Mouse (Mus musculus): Measurements from ENCODE around the gene Fgfr2.

Gene Fgfr2

DNA sequence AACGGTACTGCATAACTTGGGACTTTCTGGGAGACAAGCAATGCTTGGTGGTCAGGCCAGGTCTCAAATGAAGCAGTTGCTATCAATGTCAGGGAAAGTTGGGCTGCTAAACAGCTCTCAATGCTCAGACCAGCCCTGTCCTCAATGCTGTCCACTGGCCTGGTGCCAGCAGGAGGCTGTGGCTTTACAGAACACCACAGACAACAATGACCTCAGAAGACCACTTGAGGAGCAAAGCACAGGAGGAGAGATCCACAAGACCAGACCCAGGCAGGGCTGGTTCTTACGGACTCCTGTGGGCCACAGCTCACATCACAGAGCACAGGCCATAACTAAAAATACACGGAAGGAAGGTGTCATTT lies 368.8 kb downstream of the Fgfr2 start:
- peak; percentile 62 for DNase-seq (ENCODE audit: low read depth, low spot score)

DNA sequence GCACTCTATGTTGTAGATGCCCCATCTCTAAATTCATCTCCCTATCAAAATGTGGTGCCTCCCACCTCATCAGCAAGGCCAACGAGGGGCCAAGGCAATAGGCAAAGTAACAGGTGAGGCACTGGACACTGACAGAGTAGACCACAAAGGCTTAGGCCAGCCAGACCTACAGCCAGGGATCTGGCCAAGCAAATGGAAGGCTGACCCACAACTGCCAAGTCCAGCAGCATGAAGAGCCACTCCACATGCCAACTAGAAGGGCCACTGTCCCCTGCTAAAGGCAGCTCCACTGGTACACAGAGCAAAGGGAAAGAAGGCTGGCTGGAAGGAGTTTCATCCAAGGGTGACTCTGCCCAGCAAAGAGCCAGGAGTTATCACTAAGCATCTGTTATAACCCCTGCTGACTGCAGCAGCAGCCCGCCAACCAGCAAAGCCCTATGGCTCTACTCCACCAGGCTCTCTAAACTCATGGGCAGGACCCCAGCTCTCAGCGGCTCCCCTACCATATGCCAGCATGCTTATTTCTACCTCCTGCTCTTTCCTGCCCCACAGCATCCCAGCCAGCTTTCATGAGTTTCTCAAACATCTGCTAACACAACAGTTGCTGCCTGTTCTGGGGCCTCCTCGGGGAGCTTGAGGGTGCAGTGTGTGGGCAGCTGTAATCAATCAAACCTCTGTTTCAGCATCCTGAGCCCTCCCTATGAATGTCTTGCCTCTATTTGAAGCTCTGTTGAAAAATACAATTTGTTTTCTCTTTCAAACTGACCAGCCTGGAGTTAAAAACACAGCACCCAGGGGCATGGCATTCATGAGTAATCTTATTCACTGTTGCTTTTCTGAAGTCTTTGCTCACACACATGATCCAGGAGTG lies 369.4 kb downstream of the Fgfr2 start:
- DNase-seq (ENCODE audit: low read depth, low spot score) = peak; percentile 65

DNA sequence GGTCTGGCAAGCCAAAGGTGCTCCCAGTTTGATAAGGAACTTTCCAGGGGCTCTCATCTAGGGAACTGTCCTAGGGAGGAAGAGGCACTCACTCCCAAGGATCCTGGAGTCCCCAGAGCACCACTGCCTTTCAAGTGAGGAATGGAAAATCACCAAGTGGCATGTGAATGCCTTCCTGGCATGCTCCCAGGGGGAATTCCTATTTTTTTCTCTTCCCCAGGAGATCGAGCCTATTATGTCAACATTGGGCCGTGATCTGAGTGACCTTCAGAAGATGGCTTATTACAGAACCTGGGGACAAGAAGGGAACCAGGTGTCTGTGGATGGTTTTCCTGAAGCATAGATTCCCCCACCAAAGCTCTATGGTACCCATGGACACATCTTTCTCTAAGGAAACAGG lies 371.4 kb downstream of the Fgfr2 start:
- peak; percentile 62 for DNase-seq (ENCODE audit: low read depth, low spot score)

DNA sequence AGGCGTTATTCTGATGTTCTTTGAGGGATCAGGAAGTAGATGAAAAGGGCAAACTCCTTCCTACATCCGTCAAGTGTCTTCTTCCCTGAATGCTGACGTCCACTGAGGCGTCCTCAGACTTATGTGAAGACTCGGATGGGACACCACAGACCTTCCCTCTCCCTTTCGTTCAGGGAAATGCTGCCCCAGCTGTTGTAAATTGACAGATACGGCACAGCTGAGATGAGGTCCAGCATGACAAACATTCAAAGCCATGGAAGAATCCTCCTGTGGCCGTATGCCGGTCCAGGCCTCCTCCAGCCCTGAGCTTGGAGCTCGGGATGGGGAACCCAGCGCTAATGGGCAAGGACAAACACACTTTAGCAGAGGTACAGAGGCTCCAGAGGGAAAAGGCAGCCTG lies 373.6 kb downstream of the Fgfr2 start:
- DNase-seq (ENCODE audit: low read depth, low spot score) = no peak

DNA sequence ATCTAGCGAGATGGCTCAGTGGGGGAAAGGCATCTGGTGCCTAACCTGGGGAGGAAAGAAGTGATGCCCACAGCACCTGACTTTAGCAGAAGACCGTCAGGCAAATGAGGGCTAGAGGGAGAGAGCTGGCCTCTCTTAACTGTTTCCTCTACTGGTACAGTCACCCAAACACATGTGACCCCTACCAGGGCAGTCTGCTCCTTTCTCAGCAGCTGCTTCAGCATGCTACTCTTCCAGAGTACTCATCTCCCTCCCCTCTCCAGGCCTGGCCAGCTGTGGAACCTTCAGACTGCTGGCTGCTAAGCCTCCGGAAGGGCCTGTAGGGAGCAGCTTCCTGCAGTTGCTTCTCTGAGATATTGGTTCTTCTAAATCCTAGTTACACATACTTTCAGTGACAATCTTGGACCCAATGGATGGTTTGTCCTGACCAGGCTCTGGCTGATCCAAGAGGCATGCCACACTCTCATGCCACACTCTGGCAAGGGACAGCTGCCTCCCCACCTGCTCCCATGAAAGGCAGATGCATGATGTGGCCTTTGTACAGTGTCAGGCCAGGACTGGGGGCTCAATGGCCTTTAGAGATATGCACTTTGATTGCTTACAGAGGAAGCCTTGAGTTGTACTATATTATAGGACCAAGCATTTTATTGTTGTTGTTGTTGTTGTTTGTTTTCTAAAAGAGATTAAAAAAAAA lies 374.9 kb downstream of the Fgfr2 start:
- no peak for DNase-seq (ENCODE audit: low read depth, low spot score)

DNA sequence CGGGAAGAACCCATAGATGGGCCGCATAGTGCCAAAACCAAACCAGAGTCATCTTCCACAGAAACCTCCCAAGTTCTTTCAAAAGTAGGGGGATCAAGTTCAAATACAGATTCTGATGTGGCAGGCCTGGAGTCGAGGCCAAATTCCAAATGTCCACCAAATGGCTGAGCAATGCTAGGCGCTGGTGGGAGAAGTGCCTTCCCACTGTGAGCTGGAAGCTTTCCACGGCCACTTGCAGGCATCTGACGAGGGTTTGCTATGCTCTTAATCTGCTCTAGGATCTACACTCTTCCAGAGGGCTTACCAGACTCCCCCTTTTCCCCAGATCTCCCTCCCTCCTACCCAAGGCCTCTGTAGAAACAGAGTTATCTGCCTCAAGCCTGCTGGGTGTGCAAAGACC lies 376.1 kb downstream of the Fgfr2 start:
- no peak for DNase-seq (ENCODE audit: low read depth, low spot score)

DNA sequence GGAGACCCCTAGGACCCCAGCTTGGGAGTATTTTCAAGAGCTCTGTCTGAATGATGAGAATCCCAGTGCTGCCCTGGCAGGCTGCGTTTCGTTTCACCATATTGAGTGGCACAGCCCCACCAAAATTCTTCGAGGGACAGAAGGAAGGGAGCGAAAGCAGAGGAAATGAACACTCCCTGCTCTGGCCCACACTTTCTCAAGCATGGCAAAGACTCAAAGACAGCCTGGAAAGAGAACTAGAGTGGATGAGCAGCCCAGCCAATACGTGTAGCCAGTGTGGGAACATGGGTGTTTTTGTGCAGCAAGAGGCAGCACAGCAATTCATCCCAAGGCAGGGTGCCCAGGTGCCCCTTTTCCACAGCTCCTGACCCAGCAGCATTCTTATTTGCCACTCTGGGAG lies 380.2 kb downstream of the Fgfr2 start:
- no peak for DNase-seq (ENCODE audit: low read depth, low spot score)

DNA sequence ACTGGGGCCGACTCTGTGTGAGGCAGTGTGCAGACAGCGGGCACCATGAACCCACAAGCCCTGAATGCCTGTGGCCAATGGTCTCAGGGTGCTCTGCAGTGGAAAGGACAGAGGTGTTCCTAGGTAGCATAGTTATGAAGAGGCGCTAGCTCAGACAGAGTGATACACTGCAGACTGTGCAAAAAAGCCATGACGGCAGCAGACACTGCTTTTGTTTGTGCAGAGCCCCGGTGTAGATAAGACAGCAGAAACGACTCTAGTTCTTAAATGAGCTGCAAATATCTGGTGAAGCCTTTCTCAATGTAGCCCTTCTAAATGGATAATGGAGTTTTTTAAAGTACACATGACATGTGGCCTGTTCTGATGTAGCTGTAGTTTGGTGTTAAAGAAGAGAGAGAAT lies 383.3 kb downstream of the Fgfr2 start:
- no peak for DNase-seq (ENCODE audit: low read depth, low spot score)

DNA sequence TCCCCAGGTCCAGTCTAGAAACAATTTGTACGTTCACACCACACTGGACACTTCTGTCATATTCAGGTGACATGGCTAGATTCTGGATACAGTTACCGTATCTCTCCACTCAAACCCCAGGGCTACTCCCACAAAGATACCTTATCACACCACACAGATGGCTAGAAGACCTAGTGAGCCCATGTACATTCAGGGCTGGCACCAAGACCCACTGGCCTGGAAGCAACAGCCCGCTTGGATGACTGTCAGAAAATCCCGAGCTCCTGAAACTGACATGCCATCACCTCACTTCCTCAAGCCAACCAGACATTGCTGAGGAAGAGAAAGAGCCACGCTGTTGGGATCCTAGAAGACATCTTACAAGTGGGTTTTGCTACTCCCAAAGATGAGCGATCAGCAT lies 384.3 kb downstream of the Fgfr2 start:
- DNase-seq (ENCODE audit: low read depth, low spot score) = no peak

DNA sequence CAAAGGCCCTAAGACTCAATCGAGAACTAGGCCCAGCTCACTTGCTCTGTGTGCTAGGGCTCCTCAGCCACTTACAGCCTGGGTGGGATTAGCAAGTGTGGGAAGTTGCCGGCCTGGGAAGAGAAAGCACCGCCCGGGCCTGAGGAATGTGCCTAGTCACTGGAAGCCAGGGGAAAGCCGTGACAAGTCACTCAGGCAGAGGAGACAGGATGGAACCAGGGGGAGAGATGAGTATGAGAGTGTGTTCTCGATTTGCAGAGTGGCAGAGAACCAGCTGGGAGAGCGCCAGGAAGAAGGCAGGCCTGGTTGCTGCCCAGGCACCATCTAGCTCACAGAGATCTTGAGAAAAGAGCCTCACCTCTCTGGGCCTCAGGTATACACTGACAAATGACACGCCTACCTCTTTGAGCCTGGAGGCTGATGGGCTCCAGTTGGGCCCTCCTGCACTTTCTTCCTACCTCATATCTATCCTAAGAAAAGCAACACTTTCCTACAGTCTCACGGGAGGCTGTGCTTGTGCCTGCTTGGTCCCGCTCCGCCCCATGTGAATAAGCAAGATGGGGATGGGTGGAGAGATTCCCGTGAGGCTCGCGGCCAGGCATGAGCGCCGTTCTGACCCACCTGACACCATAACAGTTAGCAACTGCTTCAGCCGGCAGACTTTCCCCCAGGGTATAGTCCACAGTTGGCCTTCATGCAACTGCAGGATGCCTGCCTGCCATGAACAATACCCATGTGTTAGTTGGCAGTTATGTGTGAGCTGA lies 386.9 kb downstream of the Fgfr2 start:
- DNase-seq (ENCODE audit: low read depth, low spot score) = peak; percentile 86

DNA sequence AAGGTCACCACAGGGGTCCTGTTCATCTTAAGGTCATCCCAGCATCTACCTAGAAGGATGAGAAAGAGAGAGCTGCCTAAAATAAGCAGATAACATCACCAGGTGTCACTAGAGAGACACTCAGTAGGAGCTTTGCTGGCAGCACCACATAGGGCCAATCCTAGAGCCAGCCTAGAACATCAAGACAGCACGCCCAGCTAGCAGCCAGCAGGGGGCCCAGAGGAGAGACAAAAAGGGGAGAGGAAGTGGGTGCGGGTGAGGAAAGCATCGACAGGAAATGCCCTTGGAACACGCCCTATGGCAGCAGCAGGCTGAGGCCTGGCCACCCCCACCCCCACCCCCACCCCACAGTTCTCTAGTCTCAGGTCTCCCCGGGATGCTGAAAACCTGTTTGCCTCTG lies 388.0 kb downstream of the Fgfr2 start:
- peak; percentile 79 for DNase-seq (ENCODE audit: low read depth, low spot score)

DNA sequence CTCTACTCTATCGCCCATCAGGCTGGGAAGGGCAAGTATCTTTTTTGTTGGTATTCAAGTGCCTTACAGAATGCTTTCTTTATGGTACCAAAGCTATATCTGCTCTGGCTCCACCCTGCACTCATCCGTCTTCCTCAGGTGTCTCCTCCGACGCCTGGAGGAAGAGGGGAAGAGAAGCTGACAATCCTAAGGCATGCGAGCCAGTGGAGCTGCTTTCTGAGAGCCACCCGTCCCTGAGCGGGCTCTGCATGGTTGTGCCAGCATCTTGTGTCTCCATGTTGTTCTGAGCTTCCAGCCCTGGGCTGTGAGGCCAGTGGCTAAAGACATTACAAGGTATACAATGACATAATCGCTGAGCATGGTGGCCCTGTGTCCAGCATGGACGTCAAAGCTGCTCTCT lies 388.9 kb downstream of the Fgfr2 start:
- DNase-seq (ENCODE audit: low read depth, low spot score) = no peak

DNA sequence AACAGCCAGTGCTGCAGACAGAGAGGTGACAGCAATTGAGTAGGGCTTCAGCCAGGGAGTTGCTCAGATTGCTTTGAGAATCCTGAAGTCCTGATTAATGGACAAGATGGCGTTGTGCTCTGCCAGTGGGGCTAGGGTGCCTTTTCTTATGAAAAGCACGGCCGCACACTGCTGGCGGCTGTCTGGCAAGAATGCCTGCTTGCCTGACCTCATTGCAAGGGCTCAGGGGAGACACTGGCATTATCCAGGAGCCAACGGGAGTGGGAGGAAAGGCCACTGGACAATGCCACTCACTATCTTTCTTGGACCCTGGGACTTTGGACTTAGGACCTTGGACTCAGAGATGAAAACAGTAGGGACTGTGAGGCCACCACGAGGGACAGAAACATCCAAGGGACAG lies 389.6 kb downstream of the Fgfr2 start:
- no peak for DNase-seq (ENCODE audit: low read depth, low spot score)

DNA sequence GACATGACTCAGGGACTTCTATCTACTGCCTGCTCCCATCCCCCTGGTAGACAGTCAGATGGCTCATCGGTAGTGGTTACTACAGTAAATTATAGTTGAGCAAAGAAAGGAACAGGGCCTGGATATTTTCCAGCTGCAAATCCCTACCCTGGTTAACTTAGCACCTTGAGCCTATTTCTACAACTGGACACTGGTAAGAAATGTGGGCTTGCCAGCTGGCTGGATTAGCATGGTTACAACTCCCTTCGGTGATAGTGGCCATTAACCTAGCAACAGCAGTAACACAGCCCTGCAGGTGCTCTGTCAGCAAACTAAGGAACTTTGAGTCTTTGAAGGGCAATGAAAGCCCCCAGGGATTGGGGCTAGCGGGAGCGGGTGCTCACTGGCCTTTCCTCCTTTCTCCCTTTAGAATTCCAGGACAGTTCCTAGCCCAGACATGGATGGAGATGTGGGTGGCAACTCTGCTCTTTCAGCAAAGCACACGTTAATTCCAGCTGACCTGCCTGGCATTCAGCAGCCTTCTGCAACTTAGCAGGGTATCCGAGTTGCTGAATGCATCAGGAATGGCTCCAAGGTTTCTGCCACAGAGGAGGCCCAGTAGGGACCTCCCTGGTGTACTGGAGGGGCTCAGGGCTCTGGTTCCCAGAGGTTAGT lies 390.9 kb downstream of the Fgfr2 start:
- no peak for DNase-seq (ENCODE audit: low read depth, low spot score)

DNA sequence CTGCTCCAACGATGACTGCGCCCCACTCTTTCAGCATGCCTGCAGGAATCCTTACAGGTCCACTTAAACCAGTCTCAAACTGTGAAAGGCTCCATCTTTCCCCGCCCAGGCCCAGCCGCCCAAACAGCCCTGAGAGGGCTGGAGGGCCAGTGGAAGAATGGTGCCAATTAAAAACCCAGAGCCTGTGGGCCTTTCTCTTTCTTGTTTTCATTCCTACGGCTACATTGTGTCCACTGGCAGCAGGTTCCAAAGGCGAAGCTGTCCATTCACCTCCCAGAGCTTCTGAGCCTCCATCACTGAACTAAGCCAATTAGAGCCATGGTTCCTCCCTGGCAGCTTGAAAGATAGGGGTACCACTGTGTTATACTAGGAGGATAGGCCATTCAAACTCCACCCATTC lies 391.6 kb downstream of the Fgfr2 start:
- no peak for DNase-seq (ENCODE audit: low read depth, low spot score)

DNA sequence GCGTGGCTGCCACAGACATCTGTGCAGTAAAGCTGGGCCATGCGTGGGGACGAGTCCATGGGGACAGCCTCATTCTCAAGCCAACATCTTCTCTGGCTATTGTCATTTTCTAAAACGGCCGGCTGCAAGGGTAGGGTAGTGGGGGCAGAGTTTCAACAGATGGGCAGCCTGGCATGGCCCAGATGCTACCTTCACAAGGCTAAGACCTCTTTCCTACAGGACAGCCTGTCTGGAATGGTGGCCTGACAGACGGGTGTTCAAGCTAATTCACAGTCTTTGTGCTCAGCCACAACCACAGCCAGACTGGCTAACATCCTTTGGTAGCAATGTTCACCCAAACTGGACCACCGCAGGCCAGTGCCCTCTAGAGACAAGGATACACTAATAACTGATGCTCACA lies 392.6 kb downstream of the Fgfr2 start:
- no peak for DNase-seq (ENCODE audit: low read depth, low spot score)

DNA sequence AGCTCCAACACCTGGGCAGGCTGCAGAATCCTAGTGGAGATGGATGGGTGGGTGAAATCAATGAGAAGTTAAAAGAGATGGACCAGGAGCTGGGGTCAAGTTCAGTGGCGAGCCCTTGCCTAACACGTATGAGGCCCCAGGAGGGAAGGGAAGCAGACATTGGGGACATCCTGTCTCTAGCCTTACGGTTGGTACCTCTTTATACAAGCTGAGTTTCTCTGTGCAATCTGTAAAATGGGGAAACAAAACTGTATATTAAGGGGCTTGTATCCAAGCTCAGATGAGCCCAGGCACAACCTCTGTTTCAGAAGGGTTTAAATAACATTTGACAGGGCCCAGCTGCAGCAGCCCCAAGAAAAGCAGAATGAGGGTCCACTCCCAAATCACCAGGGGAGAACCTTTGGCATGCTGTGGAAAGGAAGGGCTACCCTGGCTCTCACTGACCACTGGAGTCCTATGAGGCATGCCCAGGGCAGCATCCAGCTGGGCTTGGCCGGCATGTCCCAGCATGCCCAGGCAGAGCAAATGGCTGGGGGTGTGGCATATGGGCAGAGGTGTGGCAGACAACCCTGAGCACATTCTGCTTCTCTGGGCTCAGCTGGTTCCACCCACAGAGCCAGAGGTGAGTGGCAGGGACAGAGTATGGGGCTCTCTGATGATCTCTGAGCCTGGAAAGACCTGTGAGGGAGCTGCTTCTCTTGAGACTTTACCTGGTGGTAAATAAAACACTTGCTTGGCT lies 393.9 kb downstream of the Fgfr2 start:
- peak; percentile 50 for DNase-seq (ENCODE audit: low read depth, low spot score)

DNA sequence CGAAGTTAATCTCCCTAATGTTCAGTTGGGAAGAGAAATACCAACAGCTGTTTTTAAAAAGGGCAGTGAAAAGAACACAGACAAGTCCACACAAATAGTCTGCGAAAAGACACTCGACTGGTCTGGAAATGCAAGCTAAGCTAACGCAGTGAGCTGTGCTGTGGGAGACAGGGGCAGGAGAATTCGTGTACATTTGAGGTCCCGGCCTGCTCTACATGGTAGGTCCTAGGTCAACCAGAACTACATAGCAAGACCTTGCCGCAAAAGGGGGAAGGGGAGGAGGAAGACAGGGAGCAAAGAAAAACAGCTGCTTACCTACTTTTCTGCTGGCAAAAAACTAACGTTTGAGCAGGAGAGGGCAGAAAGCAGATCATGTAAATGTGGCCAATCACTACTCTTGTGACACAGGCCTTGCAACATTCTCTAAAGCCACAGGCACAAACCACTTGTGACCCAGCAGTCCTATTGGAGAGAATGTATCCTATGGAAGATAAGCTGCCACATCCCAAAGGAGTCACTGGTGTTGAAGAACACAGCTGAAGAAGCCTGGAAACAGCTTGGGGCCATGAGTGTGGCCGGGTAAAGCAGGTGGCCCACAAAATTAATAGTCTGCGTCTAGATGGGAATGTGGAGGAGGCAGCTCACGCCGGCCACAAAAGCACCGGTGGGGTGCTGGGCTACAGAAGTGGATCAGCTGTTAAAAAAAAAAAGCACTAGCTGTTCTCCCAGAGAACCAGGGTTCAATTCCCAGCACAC lies 396.9 kb downstream of the Fgfr2 start:
- DNase-seq (ENCODE audit: low read depth, low spot score) = no peak

DNA sequence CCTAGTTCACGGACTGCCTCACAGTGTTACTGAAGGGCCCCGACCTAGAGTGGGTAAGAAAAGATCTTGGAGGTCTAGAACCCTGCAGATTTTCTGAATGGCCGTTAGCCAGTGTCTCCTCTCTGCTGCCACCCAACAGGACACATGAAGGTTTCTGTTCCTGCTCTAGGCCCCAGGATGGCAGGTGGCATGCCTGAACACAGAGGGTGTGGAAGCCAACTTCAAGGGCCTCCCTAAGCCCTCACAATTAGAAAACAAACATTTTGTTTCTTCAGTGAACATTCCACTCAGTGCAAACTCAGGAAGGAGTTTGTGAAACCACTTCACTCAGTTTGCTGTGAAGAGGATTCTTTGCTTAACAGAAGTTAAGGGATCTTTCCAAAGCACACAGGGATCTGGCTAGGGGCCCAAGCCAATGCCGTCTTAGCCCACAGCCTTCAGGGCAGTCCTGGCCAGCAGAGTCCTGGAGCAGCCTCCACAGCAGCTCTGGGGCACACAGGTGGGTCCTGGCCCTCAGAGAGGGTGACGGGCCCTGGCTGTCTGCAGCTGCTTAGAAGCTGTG lies 398.6 kb downstream of the Fgfr2 start:
- DNase-seq (ENCODE audit: low read depth, low spot score) = no peak

DNA sequence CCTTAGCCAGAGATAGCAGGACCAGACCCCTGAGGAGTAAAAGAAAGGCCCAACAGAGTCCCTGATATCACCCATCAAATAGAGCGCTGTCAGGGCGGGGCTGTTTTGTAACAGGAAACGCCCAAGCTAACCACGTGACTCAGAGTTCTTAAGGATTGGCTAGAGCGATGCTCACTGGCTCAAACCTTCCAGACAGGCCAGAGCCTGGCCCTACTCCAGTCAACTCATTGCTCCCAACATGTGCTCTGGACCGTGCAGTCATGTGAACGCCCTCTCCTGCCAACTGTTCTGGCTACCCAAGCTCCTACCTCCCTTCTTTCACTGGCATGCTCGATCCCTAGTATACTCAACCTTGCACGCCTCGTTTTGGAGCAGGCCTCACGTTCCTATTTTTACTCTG lies 399.2 kb downstream of the Fgfr2 start:
- DNase-seq (ENCODE audit: low read depth, low spot score) = peak; percentile 86
